In the genomic region with DNA sequence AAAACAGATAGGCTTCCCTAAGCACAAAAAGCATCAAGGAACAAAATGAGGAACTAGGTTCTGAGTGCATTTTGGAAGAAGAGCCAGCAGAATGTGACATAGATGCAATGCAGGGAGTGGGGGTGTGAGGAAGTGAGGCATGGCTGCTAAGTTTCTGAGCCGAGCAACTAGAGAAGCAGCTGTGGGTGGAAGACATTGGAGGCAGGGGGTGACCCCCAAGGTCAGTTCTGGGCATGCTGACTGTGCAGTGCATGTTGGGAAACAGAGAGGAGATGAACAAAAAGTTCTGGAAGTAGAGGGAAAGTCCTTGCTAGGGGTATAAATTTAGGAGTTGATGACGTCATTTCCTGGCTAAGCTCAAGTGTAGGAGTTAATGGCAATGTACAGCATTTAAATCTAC, we compare ENCODE assay signal across 8 mouse cellular contexts. TPM values are rescaled to one million over a fixed set of nuclear protein-coding genes. Genes with fewer than 3 reads are reported as not detected.
DNase-seq lines count a peak whose midpoint lies in the region; ATAC-seq and TF ChIP-seq lines count a peak whose summit lies in the region.

No protein-coding gene starts in this region.

- WGBS in thymus, adult 2 months, result 11% methylated on average over 2 of the region's 2 CpGs
- WGBS in midbrain, postnatal 0 days, result 46% methylated on average over 2 of the region's 2 CpGs

- no peaks in the 10 kb centered on the region for H3K9me3 ChIP-seq in midbrain, postnatal 0 days (ENCODE audit: low read length)

- no peak for TF ChIP-seq CTCF in thymus, adult 2 months (IDR thresholded peaks at IDR 0.05; ENCODE audit: borderline replicate concordance, control insufficient read depth, extremely low read depth, insufficient read depth, low read length, poor library complexity)
- no peak for TF ChIP-seq CTCF in midbrain, postnatal 0 days (IDR thresholded peaks at IDR 0.05)

- no peaks in the 10 kb centered on the region for H3K27me3 ChIP-seq in thymus, adult 2 months (ENCODE audit: control insufficient read depth, insufficient read depth, low read length)
- no peaks in the 10 kb centered on the region for H3K27me3 ChIP-seq in midbrain, postnatal 0 days (ENCODE audit: insufficient read depth, low read length)

- DNase-seq in CD4-positive, CD25-positive, alpha-beta regulatory T cell, adult 2 months (ENCODE audit: low read depth, low spot score), result peak; percentile 6
- DNase-seq in thymus, postnatal 14 days, result peak; percentile 24
- no peak for DNase-seq in thymus, adult 2 months
- peak; percentile 57 to 83 for DNase-seq in lung, postnatal 4 days
- DNase-seq in retina, embryonic 14.5 days (ENCODE audit: low spot score), result no peak
- DNase-seq in urinary bladder, postnatal 36 days (ENCODE audit: low spot score in 2 of 2), result no peak
- DNase-seq in midbrain, postnatal 0 days (ENCODE audit: low spot score), result no peak

- H3K4me2 ChIP-seq in midbrain, postnatal 0 days (ENCODE audit: low read depth, low read length, poor library complexity, severe bottlenecking), result no peak overlapping the region

- H3K9ac ChIP-seq in midbrain, postnatal 0 days (replicated peaks; ENCODE audit: low read length, poor library complexity, severe bottlenecking), result no peak overlapping the region

- peaks cover 7% of the 10 kb centered on the region for H3K4me1 ChIP-seq in thymus, adult 2 months (replicated peaks; ENCODE audit: control insufficient read depth, insufficient read depth, low read length)
- no peaks in the 10 kb centered on the region for H3K4me1 ChIP-seq in midbrain, postnatal 0 days (ENCODE audit: insufficient read depth, low read length)

- TF ChIP-seq POLR2A in thymus, adult 2 months (IDR thresholded peaks at IDR 0.05; ENCODE audit: control insufficient read depth, extremely low read depth, insufficient read depth, low read length, poor library complexity), result no peak

- H3K27ac ChIP-seq in thymus, adult 2 months (ENCODE audit: control insufficient read depth, insufficient read depth, low read length), result no peak overlapping the region
- no peak overlapping the region for H3K27ac ChIP-seq in midbrain, postnatal 0 days (ENCODE audit: low read depth, low read length)

- H3K4me3 ChIP-seq in thymus, adult 2 months (ENCODE audit: control insufficient read depth, insufficient read depth, low read length), result no peak overlapping the region
- no peak overlapping the region for H3K4me3 ChIP-seq in midbrain, postnatal 0 days (ENCODE audit: low read depth, low read length)

- H3K36me3 ChIP-seq in thymus, adult 2 months (ENCODE audit: control insufficient read depth, insufficient read depth, low read length), result no peaks in the 10 kb centered on the region
- no peaks in the 10 kb centered on the region for H3K36me3 ChIP-seq in midbrain, postnatal 0 days (ENCODE audit: insufficient read depth, low read length)

- ATAC-seq in CD4-positive, CD25-positive, alpha-beta regulatory T cell, adult 4 months, result no peak
- ATAC-seq in midbrain, postnatal 0 days (ENCODE audit: low FRiP score), result no peak

RNA-seq across cellular contexts. Expression of a gene that starts 21.4 kb away (rescaled TPM):
- 10 to 100 TPM; 28.1 to 63.9 TPM for polyA plus RNA-seq in CD4-positive, CD25-positive, alpha-beta regulatory T cell, adult 4 months (2017; shearing (Covaris generic))
- 81.8 and 102 TPM in 2 replicates for polyA plus RNA-seq in thymus, adult 2 months (2012; rRNA removed)
- 22.5 and 26.1 TPM in 2 replicates for total RNA-seq in midbrain, postnatal 0 days (2014; rRNA removed)
- 9.3 and 11.8 TPM in 2 replicates for polyA plus RNA-seq in midbrain, postnatal 0 days (2015; fragmentation: Nextera tagmentation; extraction: Ambion mirVana)

RNA-seq across cellular contexts. Expression of a gene that starts 33.4 kb away (rescaled TPM):
- 1 to 10 TPM; 2.2 to 2.7 TPM for polyA plus RNA-seq in CD4-positive, CD25-positive, alpha-beta regulatory T cell, adult 4 months (2017; shearing (Covaris generic))
- 1.6 and 2.2 TPM in 2 replicates for polyA plus RNA-seq in thymus, adult 2 months (2012; rRNA removed)
- 36.5 and 44.3 TPM in 2 replicates for total RNA-seq in midbrain, postnatal 0 days (2014; rRNA removed)
- polyA plus RNA-seq in midbrain, postnatal 0 days (2015; fragmentation: Nextera tagmentation; extraction: Ambion mirVana), result 7.6 and 8.9 TPM in 2 replicates

Comparison
In these comparisons a context has a peak if more than half of its experiments do, and no peak if none do; other contexts are left out.
1. DNase-seq: peak in CD4-positive, CD25-positive, alpha-beta regulatory T cell, adult 2 months (single experiment), thymus, postnatal 14 days (single experiment) and lung, postnatal 4 days (2 of 2); none in thymus, adult 2 months (single experiment), retina, embryonic 14.5 days (single experiment), urinary bladder, postnatal 36 days (0 of 2) and midbrain, postnatal 0 days (single experiment).